Mouse (Mus musculus): ENCODE data around the gene Fyco1. TPM values are rescaled to one million over a fixed set of nuclear protein-coding genes. Genes with fewer than 3 reads are reported as not detected.

Gene Fyco1
- polyA plus RNA-seq, 1 experiment = 4.1 TPM

- no peak within 1 kb of the TSS for H3ac ChIP-seq (ENCODE audit: control insufficient read depth, insufficient read length, low read depth)
- H3K79me2 ChIP-seq (ENCODE audit: control insufficient read depth, insufficient read depth) = no peaks in the 10 kb centered on the region
- H3K36me3 ChIP-seq (ENCODE audit: control insufficient read depth, insufficient read depth) = no peaks in the 10 kb centered on the region
- no peaks in the 10 kb centered on the region for H3K27me3 ChIP-seq (ENCODE audit: control insufficient read depth, insufficient read depth, insufficient read length)
- TF ChIP-seq MYOG (IDR thresholded peaks at IDR 0.05; ENCODE audit: control insufficient read depth, extremely low read depth, insufficient read length) (no peak), MYOD1 (IDR thresholded peaks at IDR 0.05; ENCODE audit: control insufficient read depth, insufficient read length, low read depth) (no peak), CEBPB (IDR thresholded peaks at IDR 0.05; ENCODE audit: low read depth) (no peak), USF1 (IDR thresholded peaks at IDR 0.05; ENCODE audit: low read depth) (no peak), CTCF (IDR thresholded peaks at IDR 0.05; ENCODE audit: control insufficient read depth, insufficient read depth, insufficient read length) (no peak), FOSL1 (IDR thresholded peaks at IDR 0.05; ENCODE audit: insufficient read depth, low read length, poor library complexity, severe bottlenecking) (no peak), MAX (IDR thresholded peaks at IDR 0.05) (no peak)
- no peaks in the 10 kb centered on the region for H3K79me3 ChIP-seq (ENCODE audit: low read depth)
- no peak within 1 kb of the TSS for H3K4me3 ChIP-seq (ENCODE audit: insufficient read depth, poor library complexity, severe bottlenecking)
Observed at GRCm38 (mm10) chr9:123861929-123862328, 10.2 kb upstream of the Fyco1 start, which contains the start of gene Xcr1. Gene Xcr1, minus strand, starts transcription at chr9:123862029.

DNA sequence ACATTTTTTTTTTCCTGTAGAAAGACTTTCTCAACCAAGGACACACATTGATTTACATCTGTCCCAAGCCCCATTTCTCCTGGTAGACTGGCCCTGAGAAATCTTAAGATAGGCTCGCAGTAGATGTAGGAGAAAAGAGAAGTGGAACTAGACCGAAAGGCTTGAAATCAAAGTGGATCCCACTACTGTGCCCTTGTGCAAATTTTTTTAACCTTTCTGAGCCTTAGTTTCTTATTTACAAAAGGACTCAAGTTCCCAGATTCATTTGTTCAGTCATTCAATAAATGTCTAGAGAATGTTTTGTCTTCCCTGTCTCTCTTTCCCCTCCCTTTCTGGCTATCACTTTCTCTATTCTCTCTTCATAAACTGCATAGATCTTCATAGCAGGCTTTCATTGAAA, 5.1 kb upstream of the Fyco1 start:
- Histone ChIP-seq H3K4me3 (ENCODE audit: insufficient read depth, poor library complexity, severe bottlenecking) (no peak overlapping the region), H3K36me3 (ENCODE audit: control insufficient read depth, insufficient read depth) (no peaks in the 10 kb centered on the region), H3K79me3 (ENCODE audit: low read depth) (no peaks in the 10 kb centered on the region), H3K79me2 (ENCODE audit: control insufficient read depth, insufficient read depth) (no peaks in the 10 kb centered on the region), H3ac (ENCODE audit: control insufficient read depth, insufficient read length, low read depth) (no peak overlapping the region), H3K27me3 (ENCODE audit: control insufficient read depth, insufficient read depth, insufficient read length) (no peaks in the 10 kb centered on the region)
- TF ChIP-seq MYOG (IDR thresholded peaks at IDR 0.05; ENCODE audit: control insufficient read depth, extremely low read depth, insufficient read length) = no peak
- TF ChIP-seq CEBPB (IDR thresholded peaks at IDR 0.05; ENCODE audit: low read depth) = no peak

- peaks cover 8% of the 10 kb centered on the region for H3K79me3 ChIP-seq (ENCODE audit: low read depth)
- H3K27me3 ChIP-seq (ENCODE audit: control insufficient read depth, insufficient read depth, insufficient read length) = no peaks in the 10 kb centered on the region
- H3K4me3 ChIP-seq (ENCODE audit: insufficient read depth, poor library complexity, severe bottlenecking) = no peak overlapping the region
- peaks cover 34% of the 10 kb centered on the region for H3K79me2 ChIP-seq (ENCODE audit: control insufficient read depth, insufficient read depth)
- no peaks in the 10 kb centered on the region for H3K36me3 ChIP-seq (ENCODE audit: control insufficient read depth, insufficient read depth)
- H3ac ChIP-seq (ENCODE audit: control insufficient read depth, insufficient read length, low read depth) = peak overlapping the region; percentile 25
- TF ChIP-seq CTCF (IDR thresholded peaks at IDR 0.05; ENCODE audit: control insufficient read depth, insufficient read depth, insufficient read length) (no peak), FOSL1 (IDR thresholded peaks at IDR 0.05; ENCODE audit: insufficient read depth, low read length, poor library complexity, severe bottlenecking) (no peak), CEBPB (IDR thresholded peaks at IDR 0.05; ENCODE audit: low read depth) (no peak), MAX (IDR thresholded peaks at IDR 0.05) (no peak), USF1 (IDR thresholded peaks at IDR 0.05; ENCODE audit: low read depth) (no peak), MYOD1 (IDR thresholded peaks at IDR 0.05; ENCODE audit: control insufficient read depth, insufficient read length, low read depth) (no peak), MYOG (IDR thresholded peaks at IDR 0.05; ENCODE audit: control insufficient read depth, extremely low read depth, insufficient read length) (no peak)
Observed at GRCm38 (mm10) chr9:123852449-123853390, 1.0 kb upstream of the Fyco1 start.

- TF ChIP-seq MYOD1 (IDR thresholded peaks at IDR 0.05; ENCODE audit: control insufficient read depth, insufficient read length, low read depth) (no peak), MYOG (IDR thresholded peaks at IDR 0.05; ENCODE audit: control insufficient read depth, extremely low read depth, insufficient read length) (no peak), MAX (IDR thresholded peaks at IDR 0.05) (no peak), FOSL1 (IDR thresholded peaks at IDR 0.05; ENCODE audit: insufficient read depth, low read length, poor library complexity, severe bottlenecking) (no peak), CTCF (IDR thresholded peaks at IDR 0.05; ENCODE audit: control insufficient read depth, insufficient read depth, insufficient read length) (no peak)
- Histone ChIP-seq H3K27me3 (ENCODE audit: control insufficient read depth, insufficient read depth, insufficient read length) (no peaks in the 10 kb centered on the region), H3ac (ENCODE audit: control insufficient read depth, insufficient read length, low read depth) (peak overlapping the region; percentile 96), H3K79me2 (ENCODE audit: control insufficient read depth, insufficient read depth) (peaks cover 46% of the 10 kb centered on the region), H3K4me3 (ENCODE audit: insufficient read depth, poor library complexity, severe bottlenecking) (peak overlapping the region; percentile 75), H3K36me3 (ENCODE audit: control insufficient read depth, insufficient read depth) (no peaks in the 10 kb centered on the region), H3K79me3 (ENCODE audit: low read depth) (peaks cover 8% of the 10 kb centered on the region)
Observed at GRCm38 (mm10) chr9:123851062-123851712, 512 bp downstream of the Fyco1 start.

GRCm38 (mm10) chr9:123850705-123851061, 1.0 kb downstream of the Fyco1 start:
- Histone ChIP-seq H3ac (ENCODE audit: control insufficient read depth, insufficient read length, low read depth) (peak overlapping the region; percentile 40), H3K79me2 (ENCODE audit: control insufficient read depth, insufficient read depth) (peaks cover 48% of the 10 kb centered on the region), H3K4me3 (ENCODE audit: insufficient read depth, poor library complexity, severe bottlenecking) (peak overlapping the region; percentile 75), H3K27me3 (ENCODE audit: control insufficient read depth, insufficient read depth, insufficient read length) (no peaks in the 10 kb centered on the region), H3K79me3 (ENCODE audit: low read depth) (peaks cover 8% of the 10 kb centered on the region), H3K36me3 (ENCODE audit: control insufficient read depth, insufficient read depth) (no peaks in the 10 kb centered on the region)
- no peak for TF ChIP-seq MYOG (IDR thresholded peaks at IDR 0.05; ENCODE audit: control insufficient read depth, extremely low read depth, insufficient read length)
- no peak for TF ChIP-seq CTCF (IDR thresholded peaks at IDR 0.05; ENCODE audit: control insufficient read depth, insufficient read depth, insufficient read length)
- TF ChIP-seq FOSL1 (IDR thresholded peaks at IDR 0.05; ENCODE audit: insufficient read depth, low read length, poor library complexity, severe bottlenecking) = no peak
- no peak for TF ChIP-seq MAX (IDR thresholded peaks at IDR 0.05)
- TF ChIP-seq CEBPB (IDR thresholded peaks at IDR 0.05; ENCODE audit: low read depth) = no peak
- TF ChIP-seq USF1 (IDR thresholded peaks at IDR 0.05; ENCODE audit: low read depth) = no peak
- no peak for TF ChIP-seq MYOD1 (IDR thresholded peaks at IDR 0.05; ENCODE audit: control insufficient read depth, insufficient read length, low read depth)

Measured in C2C12 (cell line).